Mouse (Mus musculus) bone marrow, adult 2 months (tissue): ENCODE data around the gene Slc6a20a.

Experiments
- CTCF ChIP-seq: fragments of 200-500 bp; IDR thresholded peaks from 2 replicates; pipeline ENCODE4 v1.5.1; 2011; ENCODE audit warnings: low read length, control low read depth; ENCODE audit not compliant: control insufficient read depth, insufficient read depth
- POLR2A ChIP-seq: fragments of 200-500 bp; IDR thresholded peaks from 2 replicates; pipeline ENCODE4 v1.6.1; 2011; ENCODE audit warnings: low read depth, mild to moderate bottlenecking, control low read depth, low read length, borderline replicate concordance; ENCODE audit not compliant: control insufficient read depth

- TF ChIP-seq POLR2A: no peak
- TF ChIP-seq CTCF: no peak
Measured at GRCm38 (mm10) chr9:123625821-123626220, 52.9 kb downstream of the Slc6a20a start.
